Mouse (Mus musculus) bone marrow, adult 2 months (tissue): ENCODE data around the gene Tmc8. TPM values are rescaled to one million over a fixed set of nuclear protein-coding genes. Genes with fewer than 3 reads are reported as not detected.
A peak's percentile ranks its signal among the peaks of the same experiment; 100 is the strongest.

Source experiments
- H3K27ac ChIP-seq: fragments of 200-500 bp; 2 replicates; pipeline ENCODE4 v1.5.1; 2012; ENCODE audit warnings: low read depth, mild to moderate bottlenecking, control low read depth, inconsistent platforms, low read length; ENCODE audit not compliant: control insufficient read depth, poor library complexity, insufficient read depth
- H3K4me1 ChIP-seq: fragments of 200-500 bp; 2 replicates; pipeline ENCODE4 v1.6.1; 2011; ENCODE audit warnings: low read length; ENCODE audit not compliant: control insufficient read depth, insufficient read depth
- H3K4me3 ChIP-seq: fragments of 200-500 bp; replicated peaks from 2 replicates; pipeline ENCODE3; 2011; ENCODE audit warnings: mild to moderate bottlenecking, low read depth, low read length, control low read depth; ENCODE audit not compliant: control insufficient read depth
- CTCF ChIP-seq: fragments of 200-500 bp; IDR thresholded peaks from 2 replicates; pipeline ENCODE4 v1.5.1; 2011; ENCODE audit warnings: low read length, control low read depth; ENCODE audit not compliant: control insufficient read depth, insufficient read depth
- POLR2A ChIP-seq: fragments of 200-500 bp; IDR thresholded peaks from 2 replicates; pipeline ENCODE4 v1.6.1; 2011; ENCODE audit warnings: low read depth, mild to moderate bottlenecking, control low read depth, low read length, borderline replicate concordance; ENCODE audit not compliant: control insufficient read depth
- WGBS: fragments of 180-500 bp; shearing (Covaris S2); methylation state at CpG from one replicate; pipeline ENCODE4 v1.1.7; 2018; 5-methylcytosine and 5-hydroxymethylcytosine counted together
- polyA plus RNA-seq: library from polyadenylated mRNA; stranded (reverse); fragments of >200 nt; gene quantifications from 2 replicates; pipeline ENCODE4 v1.2.4, GENCODE M21; 2011; ENCODE audit warnings: low replicate concordance; ENCODE audit not compliant: missing spikeins, insufficient read depth, insufficient read length

Gene Tmc8
- polyA plus RNA-seq, 1 experiment = 51.1 TPM

GRCm38 (mm10) chr11:117803166-117803688 lies 21.4 kb downstream of the Tmc8 start:
- WGBS = 82% methylated on average over 3 of the region's 3 CpGs
- Histone ChIP-seq H3K4me3 (no peak overlapping the region), H3K4me1 (peaks cover 5% of the 10 kb centered on the region; the same call in 1 of the 2 replicates), H3K27ac (no peak overlapping the region)
- no peak for TF ChIP-seq CTCF
- no peak for TF ChIP-seq POLR2A

- TF ChIP-seq CTCF (no peak), POLR2A (no peak)
- peaks cover 6% of the 10 kb centered on the region for H3K4me1 ChIP-seq
- no peak overlapping the region for H3K4me3 ChIP-seq
- no peak overlapping the region for H3K27ac ChIP-seq
- WGBS = 94% methylated on average over 6 of the region's 6 CpGs
Observed at GRCm38 (mm10) chr11:117806781-117807180, 24.9 kb downstream of the Tmc8 start.

GRCm38 (mm10) chr11:117809407-117810311 lies 27.8 kb downstream of the Tmc8 start, which contains the start of the genes Gm20708 and Syngr2:
Gene Gm20708, plus strand, starts transcription at chr11:117809668.
Gene Syngr2, plus strand, starts transcription at chr11:117809668.
- under 1% methylated on average over 75 of the region's 75 CpGs for WGBS
- peak; percentile 76; the same call in 1 of the 2 replicates for TF ChIP-seq POLR2A
- TF ChIP-seq CTCF = no peak
- peak within 1 kb of the TSS; percentile 86 for H3K27ac ChIP-seq
- H3K4me1 ChIP-seq = peaks cover 12% of the 10 kb centered on the region
- H3K4me3 ChIP-seq = peak within 1 kb of the TSS; percentile 74

- Histone ChIP-seq H3K27ac (peak overlapping the region; percentile 86), H3K4me3 (peak overlapping the region; percentile 74), H3K4me1 (peaks cover 12% of the 10 kb centered on the region)
- WGBS = under 1% methylated on average over 21 of the region's 21 CpGs
- TF ChIP-seq POLR2A (peak; percentile 37; the same call in 1 of the 2 replicates), CTCF (peak; percentile 39; the same call in 1 of the 2 replicates)
Observed at GRCm38 (mm10) chr11:117810401-117811046, 28.6 kb downstream of the Tmc8 start.

GRCm38 (mm10) chr11:117813867-117814266 lies 32.0 kb downstream of the Tmc8 start:
- TF ChIP-seq CTCF (no peak), POLR2A (no peak)
- Histone ChIP-seq H3K27ac (no peak overlapping the region), H3K4me1 (peaks cover 11% of the 10 kb centered on the region), H3K4me3 (no peak overlapping the region)
- WGBS = 34% methylated on average over 5 of the region's 5 CpGs

GRCm38 (mm10) chr11:117814704-117815366 lies 33.0 kb downstream of the Tmc8 start:
- peak overlapping the region; percentile 66 for H3K27ac ChIP-seq
- H3K4me1 ChIP-seq = peaks cover 11% of the 10 kb centered on the region
- 42% methylated on average over 6 of the region's 6 CpGs for WGBS
- TF ChIP-seq CTCF (no peak), POLR2A (no peak)
- H3K4me3 ChIP-seq = no peak overlapping the region

GRCm38 (mm10) chr11:117815850-117816249 lies 34.0 kb downstream of the Tmc8 start:
- H3K4me3 ChIP-seq = peak overlapping the region; percentile 8
- WGBS = 83% methylated on average over 9 of the region's 9 CpGs
- peaks cover 11% of the 10 kb centered on the region for H3K4me1 ChIP-seq
- peak overlapping the region; percentile 66 for H3K27ac ChIP-seq
